Mouse (Mus musculus) cerebellum, adult 11 months (tissue): ENCODE results near the gene Rtn4rl1.

Experiments used
- DNase-seq: peaks from one replicate; pipeline ENCODE4 v3.0.0; 2022

The Rtn4rl1 gene

DNA sequence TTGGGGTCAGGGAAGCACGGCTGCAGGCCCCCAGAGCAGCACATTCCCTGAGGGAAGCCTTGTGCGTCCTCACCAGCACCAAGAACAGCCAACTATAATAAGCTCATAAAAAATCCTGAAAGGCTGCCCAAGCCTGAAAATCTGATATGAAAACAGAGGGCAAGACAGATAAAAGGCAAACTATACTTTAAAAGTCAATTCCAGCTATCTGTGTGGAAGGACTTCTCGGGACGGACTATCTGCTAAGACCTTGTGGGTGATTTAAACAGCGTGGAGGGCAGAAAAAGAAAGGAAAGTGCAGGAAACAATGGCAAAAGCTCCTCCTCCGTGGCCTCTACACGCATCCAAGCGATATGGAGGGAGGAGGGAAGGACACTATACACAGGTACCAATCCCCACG is 111.2 kb downstream of the Rtn4rl1 start:
- no peak for DNase-seq

GRCm38 (mm10) chr11:75308650-75309049 is 115.1 kb downstream of the Rtn4rl1 start:
- no peak for DNase-seq

DNA sequence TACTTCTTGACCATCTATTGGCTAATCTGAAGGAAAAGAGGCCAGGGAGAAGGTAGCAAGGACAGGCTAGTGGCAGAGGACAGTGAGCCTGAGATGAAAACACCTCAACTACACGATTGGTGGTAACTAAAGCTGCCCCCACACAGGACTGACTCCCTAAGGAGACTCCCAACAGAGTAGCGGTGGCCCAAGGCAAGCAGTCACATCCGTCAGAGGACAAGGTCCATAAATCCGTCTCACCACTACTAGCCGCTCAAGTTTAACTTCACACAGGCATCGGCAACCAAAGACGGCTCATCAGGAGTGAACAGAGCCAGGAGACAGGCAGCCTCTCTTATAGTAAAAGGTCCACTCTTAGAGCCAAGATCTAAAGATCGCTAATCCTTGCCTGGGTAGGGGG is 117.2 kb downstream of the Rtn4rl1 start:
- no peak for DNase-seq

- DNase-seq = no peak
These were observed 118.2 kb downstream of the Rtn4rl1 start for GRCm38 (mm10) chr11:75311751-75312150.

DNA sequence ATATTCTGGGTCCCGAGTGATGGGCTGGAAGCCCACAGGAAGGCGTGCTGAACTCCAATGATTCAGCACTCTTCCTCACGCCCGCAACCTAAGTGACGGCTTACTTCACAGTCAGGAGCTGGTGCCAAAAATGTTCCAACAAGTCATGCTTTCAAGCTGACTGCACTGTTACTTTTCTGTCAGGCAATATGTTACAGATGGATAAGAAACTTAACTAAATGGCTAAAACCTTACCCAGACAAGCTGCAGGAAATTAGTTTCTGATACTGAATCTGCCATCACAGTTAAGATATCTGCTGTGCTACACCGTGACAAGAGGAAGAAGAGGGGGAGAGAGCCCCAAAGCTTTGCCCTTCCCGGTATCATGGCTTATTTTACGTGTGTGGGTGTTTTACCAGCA is 120.3 kb downstream of the Rtn4rl1 start:
- no peak for DNase-seq
